Mouse (Mus musculus): ENCODE results near the gene Fkbp11. TPM values are rescaled to one million over a fixed set of nuclear protein-coding genes. Genes with fewer than 3 reads are reported as not detected.

The Fkbp11 gene
- polyA plus RNA-seq, 1 experiment from 2014 or later, result 0.41 TPM

- no peak for DNase-seq (ENCODE audit: low read depth, low spot score)
- ATAC-seq, result no peak
- ChIA-PET POLR2A (interaction anchor here (1.0 to 1.2 kb wide), 2 partner anchors 12 to 21 kb away, joined by 3 to 4 read pairs; no protein-coding TSS in a partner anchor), CTCF (interaction anchor here (1.2 to 4.8 kb wide), 2 partner anchors 8 to 12 kb away, joined by 3 to 16 read pairs; no protein-coding TSS in a partner anchor)
- in situ Hi-C loops (cut with MboI; ENCODE audit: low pct_unique_long_range_greater_than_20kb), result no loop called here
- TF ChIP-seq CTCF (IDR thresholded peaks at IDR 0.05), result no peak
- no peaks in the 10 kb centered on the region for H3K27me3 ChIP-seq
Measured at GRCm38 (mm10) chr15:98742766-98743428, 14.9 kb upstream of the Fkbp11 start.

- ChIA-PET CTCF (interaction anchor here (1.2 kb wide), 1 partner anchor 14 kb away, joined by 3 read pairs; no protein-coding TSS in a partner anchor), POLR2A (no interaction called here)
- DNase-seq (ENCODE audit: low read depth, low spot score), result no peak
- ATAC-seq, result no peak
- no peak for TF ChIP-seq CTCF (IDR thresholded peaks at IDR 0.05)
- no peaks in the 10 kb centered on the region for H3K27me3 ChIP-seq
- in situ Hi-C loops (cut with MboI; ENCODE audit: low pct_unique_long_range_greater_than_20kb), result no loop called here
Measured at GRCm38 (mm10) chr15:98740219-98740618, 12.2 kb upstream of the Fkbp11 start.

GRCm38 (mm10) chr15:98738796-98739195, 10.8 kb upstream of the Fkbp11 start:
- no peak for TF ChIP-seq CTCF (IDR thresholded peaks at IDR 0.05)
- H3K27me3 ChIP-seq, result no peaks in the 10 kb centered on the region
- ChIA-PET POLR2A (interaction anchor here (0.6 kb wide), 1 partner anchor 463 kb away, joined by 3 read pairs; no protein-coding TSS in a partner anchor), CTCF (interaction anchor here (1.2 to 2.0 kb wide), 3 partner anchors 9 to 19 kb away, joined by 3 to 8 read pairs (median 3); no protein-coding TSS in a partner anchor)
- in situ Hi-C loops (cut with MboI; ENCODE audit: low pct_unique_long_range_greater_than_20kb), result no loop called here
- DNase-seq (ENCODE audit: low read depth, low spot score) (no peak), ATAC-seq (no peak)

GRCm38 (mm10) chr15:98737881-98738280, 9.9 kb upstream of the Fkbp11 start:
- no peaks in the 10 kb centered on the region for H3K27me3 ChIP-seq
- no peak for DNase-seq (ENCODE audit: low read depth, low spot score)
- ATAC-seq, result no peak
- CTCF ChIA-PET, result interaction anchor here (1.2 to 2.0 kb wide), 5 partner anchors 10 to 32 kb away, joined by 3 to 8 read pairs (median 3); no protein-coding TSS in a partner anchor
- in situ Hi-C loops (cut with MboI; ENCODE audit: low pct_unique_long_range_greater_than_20kb), result no loop called here
- peak; percentile 86 for TF ChIP-seq CTCF (IDR thresholded peaks at IDR 0.05)
- POLR2A ChIA-PET, result no interaction called here

- in situ Hi-C loops (cut with MboI; ENCODE audit: low pct_unique_long_range_greater_than_20kb), result no loop called here
- POLR2A ChIA-PET, result no interaction called here
Measured at GRCm38 (mm10) chr15:98736521-98736920, 8.5 kb upstream of the Fkbp11 start.

GRCm38 (mm10) chr15:98733976-98734566, 6.1 kb upstream of the Fkbp11 start:
- ChIA-PET POLR2A (interaction anchor here (0.5 to 1.3 kb wide), 3 partner anchors 10 to 23 kb away, joined by 3 to 4 read pairs (median 3); no protein-coding TSS in a partner anchor), CTCF (interaction anchor here (1.1 to 2.6 kb wide), 4 partner anchors 11 to 27 kb away, joined by 3 to 16 read pairs (median 4); no protein-coding TSS in a partner anchor)
- DNase-seq (ENCODE audit: low read depth, low spot score) (peak; percentile 54), ATAC-seq (peak; percentile 70)
- TF ChIP-seq CTCF (IDR thresholded peaks at IDR 0.05), result no peak
- in situ Hi-C loops (cut with MboI; ENCODE audit: low pct_unique_long_range_greater_than_20kb), result no loop called here
- no peaks in the 10 kb centered on the region for H3K27me3 ChIP-seq

More at GRCm38 (mm10) chr15:98736521-98736920, 8.5 kb upstream of the Fkbp11 start:
- no peaks in the 10 kb centered on the region for H3K27me3 ChIP-seq
- ATAC-seq, result no peak
- DNase-seq (ENCODE audit: low read depth, low spot score), result no peak
- no peak for TF ChIP-seq CTCF (IDR thresholded peaks at IDR 0.05)
- CTCF ChIA-PET, result no interaction called here

- POLR2A ChIA-PET, result interaction anchor here (1.3 kb wide), 1 partner anchor 10 kb away, joined by 4 read pairs; no protein-coding TSS in a partner anchor
- in situ Hi-C loops (cut with MboI; ENCODE audit: low pct_unique_long_range_greater_than_20kb), result no loop called here
- CTCF ChIA-PET, result interaction anchor here (0.7 to 2.6 kb wide), 3 partner anchors 11 to 16 kb away, joined by 3 to 16 read pairs (median 6); no protein-coding TSS in a partner anchor
- H3K27me3 ChIP-seq, result no peaks in the 10 kb centered on the region
- DNase-seq (ENCODE audit: low read depth, low spot score) (no peak), ATAC-seq (no peak)
- no peak for TF ChIP-seq CTCF (IDR thresholded peaks at IDR 0.05)
Measured at GRCm38 (mm10) chr15:98733370-98733769, 5.4 kb upstream of the Fkbp11 start.

- ChIA-PET CTCF (no interaction called here), POLR2A (interaction anchor here (1.1 to 2.0 kb wide), 2 partner anchors 31 to 59 kb away, joined by 4 to 5 read pairs; partner anchors contain the start of gene Arf3)
- in situ Hi-C loops (cut with MboI; ENCODE audit: low pct_unique_long_range_greater_than_20kb), result no loop called here
- TF ChIP-seq CTCF (IDR thresholded peaks at IDR 0.05), result no peak
- ATAC-seq (no peak), DNase-seq (ENCODE audit: low read depth, low spot score) (no peak)
- no peaks in the 10 kb centered on the region for H3K27me3 ChIP-seq
Measured at GRCm38 (mm10) chr15:98732006-98732531, 4.1 kb upstream of the Fkbp11 start.

GRCm38 (mm10) chr15:98730790-98731189, 2.8 kb upstream of the Fkbp11 start:
- ChIA-PET POLR2A (interaction anchor here (0.5 to 2.0 kb wide), 4 partner anchors 8 to 755 kb away, joined by 3 to 5 read pairs (median 4); partner anchors contain the start of gene Arf3), CTCF (interaction anchor here (1.2 to 1.3 kb wide), 2 partner anchors 13 to 14 kb away, joined by 3 to 5 read pairs; no protein-coding TSS in a partner anchor)

More at GRCm38 (mm10) chr15:98730790-98731189, 2.8 kb upstream of the Fkbp11 start:
- H3K27me3 ChIP-seq, result no peaks in the 10 kb centered on the region
- TF ChIP-seq CTCF (IDR thresholded peaks at IDR 0.05), result no peak
- in situ Hi-C loops (cut with MboI; ENCODE audit: low pct_unique_long_range_greater_than_20kb), result no loop called here
- ATAC-seq (no peak), DNase-seq (ENCODE audit: low read depth, low spot score) (no peak)

Measured in Patski (cell line).